Mouse (Mus musculus): ENCODE measurements around the gene Atxn1l.

Gene Atxn1l

GRCm38 (mm10) chr8:109725106-109725505 is 12.4 kb downstream of the Atxn1l start:
- no peak for DNase-seq

DNA sequence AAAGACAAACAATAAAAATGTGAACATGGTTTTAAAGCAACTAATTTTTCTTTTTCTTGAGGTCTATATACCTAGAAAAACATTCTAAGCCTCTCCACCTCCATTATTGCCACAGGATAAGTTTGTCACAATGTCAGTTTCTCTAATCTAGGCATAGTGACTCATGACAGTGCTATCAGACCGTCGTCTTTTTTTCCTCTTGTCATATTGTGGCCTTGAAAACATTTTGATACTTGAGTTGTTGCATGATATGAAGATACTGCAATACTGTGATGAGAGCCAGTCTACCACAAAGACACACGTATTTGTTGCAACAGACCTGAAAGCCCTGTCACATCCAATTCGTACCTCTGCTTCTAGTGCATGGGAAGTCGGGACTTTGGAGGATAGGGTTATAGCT is 22.6 kb downstream of the Atxn1l start:
- no peak for DNase-seq

DNA sequence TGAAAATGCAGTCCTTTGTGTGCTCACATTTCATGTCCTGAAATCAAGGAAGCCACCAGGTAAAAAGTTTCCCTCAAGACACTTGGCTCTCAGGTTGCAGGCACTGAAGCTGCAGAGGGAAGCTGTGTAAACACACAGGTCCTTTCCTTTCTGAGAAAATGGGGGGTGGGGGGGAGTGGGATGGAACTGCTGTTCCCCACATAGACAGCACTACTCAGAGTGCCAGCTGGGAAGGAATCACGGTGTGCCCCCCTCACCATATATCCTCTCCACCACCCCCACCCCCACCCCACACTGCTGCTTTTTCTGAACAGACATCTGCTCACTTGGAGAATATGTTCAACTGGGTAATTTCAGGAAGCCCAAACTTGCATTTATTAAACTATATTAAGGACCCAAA is 25.0 kb downstream of the Atxn1l start:
- no peak for DNase-seq

GRCm38 (mm10) chr8:109707921-109708320 is 29.6 kb downstream of the Atxn1l start:
- no peak for DNase-seq

DNA sequence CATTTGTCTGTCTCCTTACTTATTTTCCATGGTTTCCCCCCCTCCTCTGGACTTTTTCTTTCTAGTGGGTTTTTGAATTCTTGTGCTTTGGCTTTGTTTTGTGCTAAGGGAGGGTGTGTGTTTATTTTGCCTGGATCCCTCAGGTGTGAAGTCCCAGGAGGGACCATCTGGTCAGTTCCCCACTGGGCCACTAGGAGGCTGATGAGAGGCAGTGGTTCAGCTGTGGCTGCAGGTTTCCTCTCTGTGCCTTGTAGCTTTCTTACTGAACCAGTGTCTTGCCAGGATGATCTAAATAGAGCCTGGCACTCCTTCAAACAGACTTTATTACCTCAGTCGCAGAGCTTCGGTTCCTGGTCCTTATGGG is 30.7 kb downstream of the Atxn1l start:
- DNase-seq: peak; percentile 74

- peak; percentile 59 for DNase-seq
These were observed 31.3 kb downstream of the Atxn1l start for GRCm38 (mm10) chr8:109706076-109706873.

DNA sequence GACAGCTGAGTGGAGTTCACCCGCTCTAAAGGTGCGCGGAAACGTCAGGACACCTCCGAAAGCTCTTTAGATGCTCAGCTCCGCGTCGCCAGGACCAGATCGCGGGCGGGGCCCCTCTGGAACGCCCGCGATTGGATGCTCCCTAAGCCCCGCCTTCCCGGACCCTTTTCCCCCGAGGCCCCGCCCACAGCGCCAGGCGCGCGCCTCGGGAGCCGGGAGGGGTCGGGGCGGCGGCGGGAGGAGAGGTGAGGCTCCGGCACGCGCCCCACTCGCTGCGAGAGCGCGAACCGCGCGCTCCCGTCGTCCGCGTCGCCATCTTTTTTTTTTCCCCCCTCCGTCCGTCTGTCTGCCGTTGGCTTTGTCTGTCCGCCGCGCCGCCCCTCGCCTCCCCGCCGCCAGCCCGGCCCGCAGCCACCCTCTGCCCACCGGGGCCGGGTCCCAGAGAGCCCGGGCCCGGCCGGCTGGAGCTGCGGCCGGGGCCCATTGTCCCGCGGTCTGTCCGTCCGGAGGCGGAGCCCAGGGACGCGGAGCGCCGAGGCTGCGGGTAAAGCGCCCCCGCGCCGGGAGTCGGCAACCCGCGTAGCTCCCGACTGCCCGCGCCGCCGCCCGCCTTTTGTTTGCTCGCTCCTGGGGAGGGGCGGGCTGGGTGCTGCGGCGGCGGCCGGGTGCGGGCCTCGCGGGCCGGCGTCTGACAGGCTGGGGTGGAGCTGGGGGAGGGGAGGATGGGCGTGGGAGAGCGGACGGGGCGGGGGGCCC is 32.0 kb downstream of the Atxn1l start, which contains the start of gene Zfp821:
TSS of gene Zfp821 (plus strand) at position 227 of the 756 bp plus-strand sequence.
- DNase-seq: peak; percentile 97

- DNase-seq: no peak
These were observed 32.8 kb downstream of the Atxn1l start for GRCm38 (mm10) chr8:109704565-109705319.

DNA sequence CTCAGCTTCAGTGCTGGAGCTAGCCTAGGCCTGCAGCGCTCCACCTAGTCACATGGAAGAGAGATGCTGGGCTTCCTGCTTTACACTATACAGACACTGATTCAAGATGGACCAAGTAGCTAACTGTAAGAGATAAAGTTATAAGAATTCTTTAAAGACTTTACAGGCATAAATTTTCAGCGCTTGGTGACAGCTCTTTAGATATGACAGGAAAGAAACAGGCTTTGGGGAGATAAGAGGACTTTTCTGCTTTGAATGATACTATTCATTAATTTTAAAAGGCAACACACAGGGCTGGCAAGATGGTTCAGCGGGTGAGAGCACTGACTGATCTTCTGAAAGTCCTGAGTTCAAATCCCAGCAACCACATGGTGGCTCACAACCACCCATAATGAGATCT is 39.1 kb downstream of the Atxn1l start:
- no peak for DNase-seq

- no peak for DNase-seq
These were observed 39.8 kb downstream of the Atxn1l start for GRCm38 (mm10) chr8:109697754-109698153.

- DNase-seq: peak; percentile 46
These were observed 43.4 kb downstream of the Atxn1l start for GRCm38 (mm10) chr8:109694154-109694553.

- DNase-seq: peak; percentile 97
These were observed 44.2 kb downstream of the Atxn1l start, which contains the start of gene Ist1 for GRCm38 (mm10) chr8:109693146-109693900. TSS of gene Ist1 (minus strand) at chr8:109693260.

DNA sequence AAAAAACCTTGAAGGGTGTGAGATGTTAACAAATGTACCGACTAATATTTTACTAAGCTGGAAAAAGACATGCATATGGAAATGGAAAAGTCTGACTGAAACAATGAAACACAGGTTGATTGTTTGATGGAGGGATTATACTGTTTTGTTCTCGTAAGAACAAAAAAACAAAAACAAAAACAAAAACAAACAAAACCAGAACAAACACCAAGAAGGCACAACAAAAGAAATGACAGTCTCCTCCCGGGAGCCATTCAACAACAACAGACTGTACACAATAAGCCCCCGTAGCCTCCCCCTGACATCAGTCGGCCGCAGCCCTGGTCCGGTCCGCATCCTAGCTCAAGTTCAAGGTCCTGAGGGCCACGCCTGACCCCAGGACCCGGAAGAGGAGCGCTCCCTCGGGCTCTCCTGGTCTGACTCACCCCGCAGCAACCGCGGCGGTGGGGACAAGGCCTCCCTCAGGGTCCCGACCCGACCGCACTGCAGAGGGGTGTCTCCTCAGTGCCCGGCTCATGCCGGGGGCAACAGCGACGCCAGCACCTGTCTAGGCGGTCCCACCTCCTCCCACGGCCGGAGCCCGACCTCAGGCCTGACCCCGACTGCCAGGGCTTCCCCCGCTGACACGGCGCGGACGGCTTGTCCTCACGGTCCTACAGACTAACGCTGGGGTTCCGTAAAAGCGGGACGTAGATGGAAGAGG is 44.9 kb downstream of the Atxn1l start:
- DNase-seq: no peak

GRCm38 (mm10) chr8:109691769-109692168 is 45.8 kb downstream of the Atxn1l start:
- peak; percentile 28 for DNase-seq

GRCm38 (mm10) chr8:109687248-109687647 is 50.3 kb downstream of the Atxn1l start:
- DNase-seq: no peak

DNA sequence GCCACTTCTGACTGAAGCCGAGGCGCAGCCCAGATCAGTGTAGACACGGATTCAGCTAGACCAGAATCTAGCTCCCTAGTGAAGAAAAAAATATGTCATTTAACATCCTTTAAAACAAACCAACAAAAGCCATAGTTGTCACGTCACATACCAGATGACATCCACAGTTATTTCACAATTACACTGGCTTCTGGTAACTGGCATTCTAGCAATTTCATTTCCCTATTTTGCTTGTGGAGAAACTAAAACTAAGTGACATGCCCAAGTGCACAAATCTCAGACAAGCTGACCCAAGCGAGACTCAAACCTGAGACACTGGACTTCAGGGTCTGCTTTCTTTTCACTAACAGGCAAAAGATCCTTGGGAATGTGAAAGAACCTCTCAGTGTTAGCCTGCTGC is 55.4 kb downstream of the Atxn1l start:
- no peak for DNase-seq

GRCm38 (mm10) chr8:109681535-109681934 is 56.0 kb downstream of the Atxn1l start:
- no peak for DNase-seq
